10 mouse cellular contexts compared by ENCODE assay signal in the genomic region with DNA sequence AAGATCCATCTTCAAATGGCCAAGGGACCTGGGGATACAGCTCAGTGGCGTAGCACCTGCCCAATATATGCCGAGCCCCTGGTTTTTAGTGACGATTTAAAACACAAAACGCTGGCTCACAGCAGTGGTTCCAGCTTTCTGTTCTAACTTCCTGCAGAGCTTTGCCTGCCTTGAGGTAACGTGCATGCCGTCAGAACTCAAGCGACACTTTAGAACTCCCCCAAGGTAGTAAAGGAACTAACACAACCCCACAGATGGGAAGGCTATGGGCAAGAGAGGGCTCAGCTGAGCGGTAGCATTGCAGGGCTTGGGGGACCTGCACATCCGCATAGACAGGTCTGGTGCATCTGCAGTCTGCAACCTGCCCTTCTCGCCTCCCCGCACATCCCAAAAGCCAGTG.
A peak's percentile ranks its signal among the peaks of the same experiment; 100 is the strongest.
DNase-seq lines count a peak whose midpoint lies in the region; ATAC-seq and TF ChIP-seq lines count a peak whose summit lies in the region.
"Had no signal": no experiment of that assay in that cellular context is flagged by ENCODE, and none has a peak within 500 bp of the region (broad histone marks: within the 10 kb centered on the region; RNA-seq: fewer than 3 reads in every experiment).

No protein-coding gene starts in this region.

- no peak for ATAC-seq in intestine, postnatal 0 days
- no peak for ATAC-seq in intestine, embryonic 15.5 days
- ATAC-seq in monocyte, adult 5-6 weeks (replicated peaks; ENCODE audit: insufficient number of reproducible peaks, low FRiP score, low TSS enrichment, poor library complexity, severe bottlenecking), result no peak

- H3K27me3 ChIP-seq in intestine, postnatal 0 days (replicated peaks; ENCODE audit: control insufficient read depth, insufficient read depth, low read length), result no peaks in the 10 kb centered on the region
- no peaks in the 10 kb centered on the region for H3K27me3 ChIP-seq in intestine, embryonic 15.5 days (replicated peaks)
- no peaks in the 10 kb centered on the region for H3K27me3 ChIP-seq in splenic B cell, adult 2 months (ENCODE audit: control insufficient read depth, insufficient read depth, low read length, poor library complexity, severe bottlenecking)

- no peak overlapping the region for H3K27ac ChIP-seq in intestine, postnatal 0 days (ENCODE audit: low read depth, low read length)
- H3K27ac ChIP-seq in intestine, embryonic 15.5 days, result no peak overlapping the region
- peak overlapping the region; percentile 99 for H3K27ac ChIP-seq in bone marrow macrophage, adult 2 months (ENCODE audit: insufficient read depth, low read depth, low read length)
- H3K27ac ChIP-seq: heart, embryonic 10.5 days had no signal

- peak overlapping the region; percentile 10; the same call in 1 of the 2 replicates for H3K4me2 ChIP-seq in intestine, postnatal 0 days (replicated peaks; ENCODE audit: low read depth)
- H3K4me2 ChIP-seq in intestine, embryonic 15.5 days (replicated peaks), result no peak overlapping the region

- WGBS in intestine, postnatal 0 days, result 76% methylated on average over 11 of the region's 11 CpGs
- WGBS in intestine, embryonic 15.5 days, result 74% methylated on average over 11 of the region's 11 CpGs

- no peaks in the 10 kb centered on the region for H3K9me3 ChIP-seq in intestine, postnatal 0 days (ENCODE audit: control insufficient read depth)
- no peaks in the 10 kb centered on the region for H3K9me3 ChIP-seq in intestine, embryonic 15.5 days
- H3K9me3 ChIP-seq: heart, embryonic 10.5 days had no signal

- no peak overlapping the region for H3K9ac ChIP-seq in intestine, postnatal 0 days (ENCODE audit: low read depth, low read length)
- no peak overlapping the region for H3K9ac ChIP-seq in intestine, embryonic 15.5 days

- peaks cover 11% of the 10 kb centered on the region; the same call in 1 of the 2 replicates for H3K36me3 ChIP-seq in intestine, postnatal 0 days (ENCODE audit: control insufficient read depth, insufficient read depth)
- H3K36me3 ChIP-seq in intestine, embryonic 15.5 days, result no peaks in the 10 kb centered on the region
- H3K36me3 ChIP-seq in splenic B cell, adult 2 months (ENCODE audit: control insufficient read depth, insufficient read depth, low read length, poor library complexity, severe bottlenecking), result no peaks in the 10 kb centered on the region; the same call in 1 of the 2 replicates
- H3K36me3 ChIP-seq: heart, embryonic 10.5 days had no signal

- TF ChIP-seq POLR2A in bone marrow macrophage, adult 2 months (IDR thresholded peaks at IDR 0.05; ENCODE audit: borderline replicate concordance, low read depth, low read length), result no peak

- TF ChIP-seq CTCF in intestine, postnatal 0 days (IDR thresholded peaks at IDR 0.05; ENCODE audit: low read depth), result no peak
- no peak for TF ChIP-seq CTCF in bone marrow macrophage, adult 2 months (IDR thresholded peaks at IDR 0.05; ENCODE audit: low read depth, low read length)

- H3K4me3 ChIP-seq in intestine, postnatal 0 days (ENCODE audit: low read depth, low read length), result no peak overlapping the region
- no peak overlapping the region for H3K4me3 ChIP-seq in intestine, embryonic 15.5 days (replicated peaks)
- peak overlapping the region; percentile 84 for H3K4me3 ChIP-seq in bone marrow macrophage, adult 2 months (ENCODE audit: insufficient read depth, low read length)
- H3K4me3 ChIP-seq: heart, embryonic 10.5 days had no signal

- DNase-seq in CD4-positive helper T cell, adult 2 months (ENCODE audit: low read depth, low spot score), result peak; percentile 61
- peak; percentile 32 for DNase-seq in splenic B cell, adult 2 months (ENCODE audit: low read depth, low spot score)
- DNase-seq in embryo, embryonic 10 days (ENCODE audit: low spot score), result no peak
- DNase-seq in kidney, adult 9 months, result no peak
- DNase-seq: layer of hippocampus, postnatal 36 days had no signal

- no peaks in the 10 kb centered on the region for H3K4me1 ChIP-seq in intestine, postnatal 0 days (replicated peaks; ENCODE audit: control insufficient read depth, insufficient read depth, low read length)
- peaks cover 11% of the 10 kb centered on the region; the same call in 1 of the 2 replicates for H3K4me1 ChIP-seq in intestine, embryonic 15.5 days (replicated peaks)
- H3K4me1 ChIP-seq in bone marrow macrophage, adult 2 months (ENCODE audit: control insufficient read depth, insufficient read depth, low read length), result peaks cover 70% of the 10 kb centered on the region
- H3K4me1 ChIP-seq: heart, embryonic 10.5 days had no signal

Comparison
In these comparisons a context has a peak if more than half of its experiments do, and no peak if none do; other contexts are left out.
1. DNase-seq: peak in CD4-positive helper T cell, adult 2 months (single experiment) and splenic B cell, adult 2 months (single experiment); none in embryo, embryonic 10 days (single experiment) and kidney, adult 9 months (single experiment).